In the genomic region with DNA sequence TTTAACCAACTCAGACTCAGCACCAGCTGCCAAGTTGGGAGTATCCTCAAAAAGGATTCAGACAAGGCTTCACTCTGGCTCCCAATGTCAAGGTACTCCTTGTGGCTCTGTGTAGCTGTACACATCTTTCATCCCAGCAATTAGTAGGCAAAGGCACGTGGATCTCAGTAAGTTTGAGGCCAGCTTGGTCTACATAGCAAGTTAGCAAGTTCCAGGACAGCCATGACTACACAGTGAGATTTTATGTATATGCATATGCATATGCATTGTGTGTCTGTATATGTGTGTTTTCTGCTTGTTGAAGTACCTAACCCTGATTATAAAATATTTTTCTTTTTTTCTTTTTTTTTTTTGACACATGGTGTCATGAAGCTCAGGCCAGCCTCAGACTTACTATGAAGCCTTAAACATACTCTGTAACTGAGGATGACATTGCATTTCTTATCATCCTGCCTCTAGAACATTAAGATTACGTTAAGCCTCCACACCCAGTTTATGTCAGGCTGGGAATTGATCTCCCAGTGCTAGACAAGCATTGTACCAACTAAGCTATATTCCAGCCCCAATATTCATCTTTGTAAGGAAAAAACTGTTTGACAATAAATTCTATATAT, we compare ENCODE assay signal across 26 mouse cellular contexts. TPM values are rescaled to one million over a fixed set of nuclear protein-coding genes. Genes with fewer than 3 reads are reported as not detected.
DNase-seq lines count a peak whose midpoint lies in the region; ATAC-seq and TF ChIP-seq lines count a peak whose summit lies in the region.
"Had no signal": no experiment of that assay in that cellular context is flagged by ENCODE, and none has a peak within 500 bp of the region (broad histone marks: within the 10 kb centered on the region; RNA-seq: fewer than 3 reads in every experiment).

No protein-coding gene starts in this region.

- no peak overlapping the region for H3K4me3 ChIP-seq in stomach, embryonic 15.5 days (replicated peaks)
- no peak overlapping the region for H3K4me3 ChIP-seq in stomach, postnatal 0 days (ENCODE audit: low read depth, low read length)
- peak overlapping the region; percentile 26 for H3K4me3 ChIP-seq in erythroblast, embryonic 14.5 days (replicated peaks)
- H3K4me3 ChIP-seq in liver, embryonic 13.5 days (replicated peaks): no peak overlapping the region
- H3K4me3 ChIP-seq in kidney, embryonic 16.5 days (ENCODE audit: low read length): no peak overlapping the region
- H3K4me3 ChIP-seq: forebrain, embryonic 15.5 days; hindbrain, embryonic 10.5 days; kidney, embryonic 15.5 days; limb, embryonic 10.5 days; midbrain, embryonic 15.5 days; neural tube, embryonic 12.5 days had no signal

- H3K4me2 ChIP-seq in stomach, embryonic 15.5 days: no peak overlapping the region
- H3K4me2 ChIP-seq in stomach, postnatal 0 days (replicated peaks; ENCODE audit: low read depth): no peak overlapping the region
- H3K4me2 ChIP-seq in liver, embryonic 13.5 days: peak overlapping the region; percentile 39
- no peak overlapping the region for H3K4me2 ChIP-seq in kidney, embryonic 16.5 days (replicated peaks; ENCODE audit: low read depth, low read length)
- H3K4me2 ChIP-seq: forebrain, embryonic 15.5 days; heart, embryonic 11.5 days; kidney, embryonic 15.5 days; midbrain, embryonic 15.5 days; neural tube, embryonic 12.5 days had no signal

- H3K9me3 ChIP-seq in stomach, embryonic 15.5 days: no peaks in the 10 kb centered on the region
- H3K9me3 ChIP-seq in stomach, postnatal 0 days (ENCODE audit: control insufficient read depth, low read length): no peaks in the 10 kb centered on the region
- peaks cover 3% of the 10 kb centered on the region; the same call in 1 of the 2 replicates for H3K9me3 ChIP-seq in erythroblast, embryonic 14.5 days (ENCODE audit: control insufficient read depth, low read length)
- H3K9me3 ChIP-seq in liver, embryonic 13.5 days (replicated peaks): no peaks in the 10 kb centered on the region
- no peaks in the 10 kb centered on the region for H3K9me3 ChIP-seq in kidney, embryonic 16.5 days (ENCODE audit: low read length)
- H3K9me3 ChIP-seq: forebrain, embryonic 15.5 days; hindbrain, embryonic 10.5 days; kidney, embryonic 15.5 days; limb, embryonic 10.5 days; midbrain, embryonic 15.5 days; neural tube, embryonic 12.5 days had no signal

- H3K27ac ChIP-seq in stomach, embryonic 15.5 days: no peak overlapping the region
- H3K27ac ChIP-seq in stomach, postnatal 0 days (replicated peaks): no peak overlapping the region
- H3K27ac ChIP-seq in liver, embryonic 13.5 days: peak overlapping the region; percentile 84
- no peak overlapping the region for H3K27ac ChIP-seq in kidney, embryonic 16.5 days (ENCODE audit: low read length)
- H3K27ac ChIP-seq: forebrain, embryonic 15.5 days; hindbrain, embryonic 10.5 days; kidney, embryonic 15.5 days; limb, embryonic 10.5 days; midbrain, embryonic 15.5 days; neural tube, embryonic 12.5 days had no signal

- H3K4me1 ChIP-seq in stomach, embryonic 15.5 days: no peaks in the 10 kb centered on the region
- H3K4me1 ChIP-seq in stomach, postnatal 0 days (replicated peaks; ENCODE audit: control insufficient read depth, insufficient read depth): no peaks in the 10 kb centered on the region
- peaks cover 77% of the 10 kb centered on the region for H3K4me1 ChIP-seq in erythroblast, embryonic 14.5 days (ENCODE audit: control insufficient read depth)
- peaks cover 76% of the 10 kb centered on the region for H3K4me1 ChIP-seq in liver, embryonic 13.5 days (replicated peaks)
- H3K4me1 ChIP-seq in kidney, embryonic 16.5 days (ENCODE audit: insufficient read depth, low read length): no peaks in the 10 kb centered on the region
- H3K4me1 ChIP-seq: forebrain, embryonic 15.5 days; kidney, embryonic 15.5 days; midbrain, embryonic 15.5 days; neural tube, embryonic 12.5 days had no signal

- WGBS in stomach, embryonic 15.5 days: 52% methylated on average over 2 of the region's 2 CpGs
- WGBS in stomach, postnatal 0 days: 51% methylated on average over 2 of the region's 2 CpGs
- 27% methylated on average over 2 of the region's 2 CpGs for WGBS in liver, embryonic 13.5 days (ENCODE audit: insufficient replicate concordance)
- WGBS in kidney, embryonic 16.5 days: 73% methylated on average over 2 of the region's 2 CpGs

- H3K27me3 ChIP-seq in stomach, embryonic 15.5 days (replicated peaks): no peaks in the 10 kb centered on the region
- no peaks in the 10 kb centered on the region for H3K27me3 ChIP-seq in stomach, postnatal 0 days (ENCODE audit: control insufficient read depth, insufficient read depth, low read length)
- H3K27me3 ChIP-seq in erythroblast, embryonic 14.5 days (ENCODE audit: control insufficient read depth): no peaks in the 10 kb centered on the region
- H3K27me3 ChIP-seq in liver, embryonic 13.5 days: no peaks in the 10 kb centered on the region
- no peaks in the 10 kb centered on the region for H3K27me3 ChIP-seq in kidney, embryonic 16.5 days (ENCODE audit: insufficient read depth, low read length)
- H3K27me3 ChIP-seq: CH12.LX; forebrain, embryonic 15.5 days; kidney, embryonic 15.5 days; midbrain, embryonic 15.5 days; neural tube, embryonic 12.5 days had no signal

- no peak for TF ChIP-seq CTCF in stomach, postnatal 0 days (IDR thresholded peaks at IDR 0.05; ENCODE audit: low read depth)

- DNase-seq in stomach, postnatal 0 days (ENCODE audit: low spot score): no peak
- no peak for DNase-seq in liver, embryonic 13.5 days
- no peak for DNase-seq in thymus, postnatal 4 days
- DNase-seq in right cerebral cortex, postnatal 10 days (ENCODE audit: low spot score in 2 of 2): no peak
- DNase-seq: adrenal gland, adult 8-10 months; cerebellum, adult 9-11 months; gastrocnemius, postnatal 10 days; heart, postnatal 10 days; kidney, adult 11 months; retina, postnatal 1 day; thymus, adult 18-20 months had no signal

- no peak for TF ChIP-seq EP300 in stomach, postnatal 0 days (optimal IDR thresholded peaks at IDR 0.05)

- ATAC-seq in stomach, embryonic 15.5 days (ENCODE audit: insufficient read depth, low FRiP score, low read depth): 0 out of 2 replicates have a peak, but pooled peaks have one; percentile 45
- no peak for ATAC-seq in stomach, postnatal 0 days (ENCODE audit: low FRiP score, low TSS enrichment)
- ATAC-seq in liver, embryonic 13.5 days (ENCODE audit: low read depth): peak; percentile 92
- ATAC-seq in megakaryocyte-erythroid progenitor cell, adult 5-6 weeks (replicated peaks; ENCODE audit: low FRiP score, low TSS enrichment, poor library complexity, severe bottlenecking): peak; percentile 87
- ATAC-seq in kidney, embryonic 16.5 days (ENCODE audit: low FRiP score, low TSS enrichment): no peak
- ATAC-seq: activated CD4-positive, CD25-positive, alpha-beta regulatory T cell, adult 4 months; forebrain, embryonic 15.5 days; hindbrain, embryonic 16.5 days; lung, postnatal 0 days; midbrain, embryonic 15.5 days had no signal

- no peak overlapping the region for H3K9ac ChIP-seq in stomach, embryonic 15.5 days
- H3K9ac ChIP-seq in stomach, postnatal 0 days (ENCODE audit: low read length): no peak overlapping the region
- H3K9ac ChIP-seq in liver, embryonic 13.5 days: peak overlapping the region; percentile 36; the same call in 1 of the 2 replicates
- no peak overlapping the region for H3K9ac ChIP-seq in kidney, embryonic 16.5 days (replicated peaks; ENCODE audit: low read length)
- H3K9ac ChIP-seq: forebrain, embryonic 15.5 days; kidney, embryonic 15.5 days; midbrain, embryonic 15.5 days; neural tube, embryonic 12.5 days had no signal

- no peaks in the 10 kb centered on the region for H3K36me3 ChIP-seq in stomach, embryonic 15.5 days
- no peaks in the 10 kb centered on the region for H3K36me3 ChIP-seq in stomach, postnatal 0 days (ENCODE audit: control insufficient read depth, insufficient read depth, low read length)
- no peaks in the 10 kb centered on the region; the same call in 1 of the 2 replicates for H3K36me3 ChIP-seq in erythroblast, embryonic 14.5 days (ENCODE audit: control insufficient read depth)
- H3K36me3 ChIP-seq in liver, embryonic 13.5 days: no peaks in the 10 kb centered on the region
- no peaks in the 10 kb centered on the region for H3K36me3 ChIP-seq in kidney, embryonic 16.5 days (ENCODE audit: insufficient read depth, low read length)
- H3K36me3 ChIP-seq: forebrain, embryonic 15.5 days; hindbrain, embryonic 10.5 days; kidney, embryonic 15.5 days; limb, embryonic 10.5 days; midbrain, embryonic 15.5 days; neural tube, embryonic 12.5 days had no signal

RNA-seq across cellular contexts. Expression of gene Gtpbp4, which starts 23.2 kb away (rescaled TPM):
- 74.5 and 81.7 TPM in 2 replicates for polyA plus RNA-seq in stomach, embryonic 15.5 days (2015; fragmentation: Nextera tagmentation; extraction: Ambion mirVana)
- 43.5 and 50.0 TPM in 2 replicates for polyA plus RNA-seq in stomach, postnatal 0 days (2015; fragmentation: Nextera tagmentation; extraction: Ambion mirVana)
- 0.17 and 0.22 TPM in 2 replicates for polyA plus RNA-seq in erythroblast, embryonic 14.5 days (2012)
- 65.5 and 70.4 TPM in 2 replicates for polyA plus RNA-seq in liver, embryonic 13.5 days (2015; fragmentation: Nextera tagmentation; extraction: Ambion mirVana)
- total RNA-seq in megakaryocyte-erythroid progenitor cell, adult 5-6 weeks (2014; fragmentation: Nextera tagmentation): 91.9 and 100 TPM in 2 replicates
- 177 and 213 TPM in 2 replicates for total RNA-seq in megakaryocyte-erythroid progenitor cell, adult 5-6 weeks (2017)
- 80.9 and 82.6 TPM in 2 replicates for polyA plus RNA-seq in kidney, embryonic 16.5 days (2015; fragmentation: Nextera tagmentation; extraction: Ambion mirVana)

Comparison
In these comparisons a context has a peak if more than half of its experiments do, and no peak if none do; other contexts are left out.
1. ATAC-seq: peak in stomach, embryonic 15.5 days (single experiment), liver, embryonic 13.5 days (single experiment) and megakaryocyte-erythroid progenitor cell, adult 5-6 weeks (single experiment); none in stomach, postnatal 0 days (single experiment) and kidney, embryonic 16.5 days (single experiment).
2. RNA of gene Gtpbp4, which starts 23.2 kb away (polyA plus RNA-seq): 80.9 to 82.6 TPM in kidney, embryonic 16.5 days, 74.5 to 81.7 TPM in stomach, embryonic 15.5 days, 65.5 to 70.4 TPM in liver, embryonic 13.5 days and 43.5 to 50.0 TPM in stomach, postnatal 0 days; 0.17 to 0.22 TPM in erythroblast, embryonic 14.5 days; every median in the first group is over 10 times any median in the second.